Mouse (Mus musculus) limb, embryonic 15.5 days (tissue): ENCODE measurements around the gene Rps6ka5. TPM values are rescaled to one million over a fixed set of nuclear protein-coding genes. Genes with fewer than 3 reads are reported as not detected.

Experiments
- ATAC-seq: fragments of 200-750 bp; cut with Nextera tagmentation; 2 replicates; pipeline ENCODE4 v1.8.0; 2017; ENCODE audit warnings: low read depth, moderate TSS enrichment; ENCODE audit not compliant: insufficient number of reproducible peaks, low FRiP score, low TSS enrichment
- H3K27ac ChIP-seq: fragments of 300-500 bp; sonication (generic); 2 replicates; pipeline ENCODE4 v1.5.1; 2015; ENCODE audit warnings: moderate library complexity, mild to moderate bottlenecking, inconsistent platforms
- H3K27me3 ChIP-seq: fragments of 300-500 bp; sonication (generic); 2 replicates; pipeline ENCODE4 v1.6.1; 2015; ENCODE audit warnings: inconsistent platforms
- H3K36me3 ChIP-seq: fragments of 300-500 bp; sonication (generic); 2 replicates; pipeline ENCODE4 v1.6.1; 2015; ENCODE audit warnings: inconsistent platforms
- H3K4me1 ChIP-seq: fragments of 300-500 bp; sonication (generic); 2 replicates; pipeline ENCODE4 v1.6.1; 2015; ENCODE audit warnings: inconsistent platforms
- H3K4me2 ChIP-seq: fragments of 300-500 bp; sonication (generic); 2 replicates; pipeline ENCODE4 v1.6.1; 2015; ENCODE audit warnings: mild to moderate bottlenecking, inconsistent platforms
- H3K4me3 ChIP-seq: fragments of 300-500 bp; sonication (generic); 2 replicates; pipeline ENCODE4 v1.5.1; 2015; ENCODE audit warnings: mild to moderate bottlenecking, inconsistent platforms
- H3K9ac ChIP-seq: fragments of 300-500 bp; sonication (generic); 2 replicates; pipeline ENCODE4 v1.6.1; 2015; ENCODE audit warnings: inconsistent platforms
- H3K9me3 ChIP-seq: fragments of 300-500 bp; sonication (generic); 2 replicates; pipeline ENCODE4 v1.6.1; 2016; ENCODE audit warnings: inconsistent platforms
- WGBS: fragments of 180-500 bp; shearing (Covaris S2); methylation state at CpG from one replicate; pipeline ENCODE4 v1.1.7; 2015; 5-methylcytosine and 5-hydroxymethylcytosine counted together
- polyA plus RNA-seq: library from polyadenylated mRNA; unstranded; fragments of >200 nt; fragmentation: Nextera tagmentation; extraction: Ambion mirVana; gene quantifications from 2 replicates; pipeline ENCODE4 v1.2.1, GENCODE M21; 2015

Rps6ka5 gene
- polyA plus RNA-seq, result 4.2 and 4.8 TPM in 2 replicates

DNA sequence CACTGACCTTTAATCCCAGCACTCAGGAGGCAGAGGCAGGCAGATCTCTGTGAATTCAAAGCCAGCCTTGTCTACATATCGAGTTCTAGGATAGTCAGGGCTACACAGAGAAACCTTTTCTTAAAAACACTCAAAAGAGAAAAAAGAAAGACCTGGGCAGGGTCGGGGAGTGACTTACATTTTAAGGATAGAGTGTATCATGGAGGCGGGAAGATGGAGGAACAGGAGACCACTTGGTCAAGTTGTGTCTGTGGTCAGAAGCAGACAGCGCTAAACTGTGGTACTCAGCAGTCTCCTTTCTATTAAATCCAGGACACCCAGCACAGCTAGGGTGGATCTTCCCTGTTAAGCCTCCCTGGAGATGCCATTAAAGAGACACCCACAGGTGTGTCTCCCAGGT lies at the start of gene Rps6ka5:
Gene Rps6ka5, minus strand, starts transcription at position 333 of the 400 bp plus-strand sequence.
- H3K27ac ChIP-seq, result no peak within 1 kb of the TSS
- peak within 1 kb of the TSS; percentile 80; the same call in 1 of the 2 replicates for H3K4me2 ChIP-seq
- no peaks in the 10 kb centered on the region for H3K36me3 ChIP-seq
- H3K4me1 ChIP-seq, result peaks cover 7% of the 10 kb centered on the region; the same call in 1 of the 2 replicates
- 93% methylated on average over 4 of the region's 4 CpGs for WGBS
- H3K4me3 ChIP-seq, result peak within 1 kb of the TSS; percentile 90; the same call in 1 of the 2 replicates
- no peaks in the 10 kb centered on the region for H3K9me3 ChIP-seq
- H3K9ac ChIP-seq, result no peak within 1 kb of the TSS
- no peak for ATAC-seq
- H3K27me3 ChIP-seq, result no peaks in the 10 kb centered on the region; the same call in 1 of the 2 replicates

DNA sequence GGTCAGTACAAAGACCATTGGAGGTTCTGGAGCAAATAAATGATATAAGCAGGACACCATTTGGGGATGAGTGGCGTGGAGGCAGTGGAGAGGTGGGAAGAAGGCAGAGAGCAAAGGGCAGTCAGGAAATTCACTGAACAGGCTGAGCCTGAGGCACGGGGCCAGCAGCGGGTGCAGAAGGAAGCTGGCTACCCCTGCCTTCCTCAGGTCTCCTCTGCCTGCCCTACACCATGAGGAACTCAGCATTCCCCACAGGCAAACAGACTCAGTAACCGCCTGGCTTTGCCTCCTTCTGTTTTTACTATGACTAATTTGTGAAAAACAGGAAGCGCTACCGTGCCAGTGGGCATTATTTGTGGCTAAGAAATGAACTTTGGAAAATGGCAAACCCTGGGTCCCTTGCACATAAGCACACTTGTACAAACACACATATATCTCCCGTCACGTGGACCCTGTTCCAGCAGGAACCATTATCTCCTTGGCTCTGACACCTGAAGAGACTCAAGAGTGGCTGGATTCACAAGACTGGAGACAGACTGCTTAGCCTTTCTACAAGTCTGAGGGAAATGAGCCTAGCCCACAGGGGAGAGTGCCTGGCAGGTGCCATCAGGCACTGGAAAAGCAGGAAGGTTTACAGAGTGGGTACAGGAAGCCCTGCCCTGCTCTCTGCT lies 49.3 kb upstream of the Rps6ka5 start:
- H3K9ac ChIP-seq, result no peak overlapping the region
- no peak overlapping the region for H3K4me3 ChIP-seq
- no peaks in the 10 kb centered on the region for H3K36me3 ChIP-seq
- no peaks in the 10 kb centered on the region for H3K9me3 ChIP-seq
- no peak overlapping the region for H3K27ac ChIP-seq
- WGBS, result 74% methylated on average over 8 of the region's 8 CpGs
- H3K27me3 ChIP-seq, result no peaks in the 10 kb centered on the region
- H3K4me2 ChIP-seq, result no peak overlapping the region
- ATAC-seq, result no peak
- peaks cover 26% of the 10 kb centered on the region for H3K4me1 ChIP-seq

DNA sequence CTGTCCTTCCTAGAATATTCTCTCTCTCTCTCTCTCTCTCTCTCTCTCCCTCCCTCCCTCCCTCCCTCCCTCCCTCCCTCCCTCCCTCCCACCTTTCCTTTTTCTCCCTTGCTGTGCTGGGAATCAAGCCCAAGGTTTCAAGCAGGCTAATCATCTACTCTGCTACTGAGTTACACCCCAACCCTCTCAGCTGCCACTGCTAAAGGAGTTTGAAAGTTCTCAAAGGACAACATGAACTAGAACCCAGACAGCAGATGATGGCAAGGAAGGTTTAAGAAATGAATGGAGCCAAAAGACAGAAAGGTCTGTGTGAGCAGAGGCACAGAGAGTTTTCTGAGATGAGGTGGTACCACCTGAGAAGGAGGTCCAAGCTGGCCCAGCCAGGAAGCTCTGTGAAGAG lies 48.5 kb upstream of the Rps6ka5 start:
- no peaks in the 10 kb centered on the region for H3K36me3 ChIP-seq
- no peaks in the 10 kb centered on the region for H3K27me3 ChIP-seq
- H3K27ac ChIP-seq, result no peak overlapping the region
- H3K9ac ChIP-seq, result no peak overlapping the region
- ATAC-seq, result no peak
- H3K4me1 ChIP-seq, result peaks cover 26% of the 10 kb centered on the region
- no peak overlapping the region for H3K4me3 ChIP-seq
- H3K4me2 ChIP-seq, result no peak overlapping the region
- H3K9me3 ChIP-seq, result no peaks in the 10 kb centered on the region

DNA sequence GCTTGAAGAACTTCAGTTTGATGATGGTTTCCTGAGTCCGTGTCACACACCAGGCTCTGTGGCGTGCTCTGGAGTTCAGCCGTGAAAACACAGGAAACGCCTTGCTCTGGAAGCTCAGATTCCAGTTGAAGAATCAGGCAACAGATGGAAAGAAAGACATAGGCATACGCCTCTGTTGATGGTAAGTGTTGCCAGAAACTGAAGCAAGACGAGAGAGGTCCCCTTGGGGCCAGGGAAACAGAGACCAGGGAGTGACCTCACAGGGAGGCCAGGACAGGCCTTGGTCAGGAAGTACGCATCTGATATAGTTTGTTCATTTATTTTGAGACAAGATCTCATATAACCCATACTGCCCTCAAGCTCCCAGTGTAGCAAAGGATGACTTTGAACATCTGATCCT lies 48.0 kb upstream of the Rps6ka5 start:
- H3K4me2 ChIP-seq, result no peak overlapping the region
- 66% methylated on average over 7 of the region's 7 CpGs for WGBS
- H3K27me3 ChIP-seq, result no peaks in the 10 kb centered on the region
- H3K27ac ChIP-seq, result no peak overlapping the region
- H3K9ac ChIP-seq, result no peak overlapping the region
- no peaks in the 10 kb centered on the region for H3K36me3 ChIP-seq
- H3K9me3 ChIP-seq, result no peaks in the 10 kb centered on the region
- H3K4me1 ChIP-seq, result peaks cover 24% of the 10 kb centered on the region
- no peak overlapping the region for H3K4me3 ChIP-seq
- no peak for ATAC-seq

DNA sequence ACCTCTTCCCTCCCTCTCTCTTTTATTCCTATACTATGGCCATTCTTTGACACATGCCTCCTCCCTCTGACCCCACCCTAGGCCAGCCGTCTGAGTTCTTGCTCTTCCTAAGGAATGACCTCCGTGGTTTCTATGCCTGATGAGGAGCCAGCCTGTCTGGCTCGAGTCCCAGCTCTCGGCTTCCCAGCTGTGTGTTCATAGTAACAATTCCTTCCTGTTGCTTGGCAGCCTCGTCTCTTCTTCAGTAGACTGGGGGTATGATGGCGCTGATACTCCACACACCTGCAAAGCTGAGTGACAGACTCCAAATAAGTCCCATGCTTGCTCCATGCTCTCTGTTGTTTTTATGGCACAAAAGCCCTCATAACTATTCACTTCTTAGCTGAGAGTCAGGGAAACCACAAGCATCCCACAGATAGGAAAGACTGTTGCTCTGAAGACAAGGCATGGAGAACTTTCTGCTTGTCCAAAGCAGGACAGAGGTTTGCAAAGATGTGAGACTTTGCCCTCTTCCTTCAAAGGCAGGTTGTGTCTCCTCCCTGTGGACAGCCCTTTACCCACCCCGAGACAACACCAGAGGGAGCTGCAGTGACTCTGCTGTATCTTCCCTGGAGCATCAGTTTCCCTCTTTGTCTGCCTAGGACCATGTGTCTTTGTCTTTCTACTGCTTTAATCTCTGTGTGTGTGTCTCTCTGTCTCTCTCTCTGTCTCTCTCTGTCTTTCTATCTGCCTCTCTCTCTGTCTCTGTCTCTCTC lies 45.6 kb upstream of the Rps6ka5 start:
- WGBS, result 30% methylated on average over 7 of the region's 7 CpGs
- ATAC-seq, result no peak
- H3K9ac ChIP-seq, result no peak overlapping the region
- H3K9me3 ChIP-seq, result no peaks in the 10 kb centered on the region
- no peaks in the 10 kb centered on the region for H3K36me3 ChIP-seq
- no peak overlapping the region for H3K4me2 ChIP-seq
- no peak overlapping the region for H3K27ac ChIP-seq
- peaks cover 7% of the 10 kb centered on the region; the same call in 1 of the 2 replicates for H3K4me1 ChIP-seq
- H3K27me3 ChIP-seq, result no peaks in the 10 kb centered on the region
- no peak overlapping the region for H3K4me3 ChIP-seq

DNA sequence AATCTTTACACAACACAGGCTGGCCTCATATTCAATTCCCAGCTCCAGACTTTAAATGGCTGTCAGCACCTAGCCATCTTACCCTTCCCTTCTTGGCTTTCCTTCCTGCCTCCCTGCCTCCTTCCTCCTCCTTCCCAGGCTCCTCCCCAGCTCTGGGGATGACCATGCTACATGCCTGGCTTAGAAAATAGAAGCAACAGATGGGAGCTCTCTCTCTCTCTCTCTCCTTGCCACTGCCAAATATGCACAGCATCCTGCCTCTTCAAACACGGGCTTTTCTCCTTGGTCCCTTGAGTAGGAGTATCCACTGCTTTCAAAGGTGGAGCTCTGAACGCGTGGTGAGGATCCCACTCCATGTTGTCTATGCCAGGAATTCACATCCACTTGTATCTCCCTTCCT lies 44.0 kb upstream of the Rps6ka5 start:
- Histone ChIP-seq H3K27me3 (no peaks in the 10 kb centered on the region), H3K27ac (no peak overlapping the region), H3K36me3 (no peaks in the 10 kb centered on the region), H3K9me3 (no peaks in the 10 kb centered on the region), H3K4me2 (no peak overlapping the region), H3K9ac (no peak overlapping the region), H3K4me3 (no peak overlapping the region), H3K4me1 (peaks cover 7% of the 10 kb centered on the region; the same call in 1 of the 2 replicates)
- ATAC-seq, result no peak
- WGBS, result 71% methylated on average over 3 of the region's 3 CpGs

DNA sequence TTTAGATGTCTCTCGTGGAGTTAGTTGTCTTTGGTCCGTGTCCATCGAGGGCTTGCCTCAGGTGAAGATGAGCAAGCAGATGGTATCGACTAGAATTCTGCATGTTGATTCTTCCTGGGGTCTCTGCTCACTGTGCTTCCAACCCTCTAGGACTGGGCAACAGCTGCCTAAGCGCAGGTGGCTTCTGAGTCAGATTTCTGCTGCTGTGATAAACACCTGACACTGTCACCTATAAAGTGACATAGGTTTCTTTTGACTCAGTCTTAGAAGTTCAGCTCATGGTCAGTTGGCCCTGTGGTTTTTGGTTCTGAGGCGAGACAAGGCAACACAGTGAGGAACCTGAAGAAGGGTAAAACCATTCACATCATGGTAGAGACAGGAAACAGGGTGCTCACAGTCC lies 43.1 kb upstream of the Rps6ka5 start:
- Histone ChIP-seq H3K27me3 (no peaks in the 10 kb centered on the region), H3K9me3 (no peaks in the 10 kb centered on the region), H3K4me1 (peaks cover 7% of the 10 kb centered on the region; the same call in 1 of the 2 replicates), H3K27ac (no peak overlapping the region), H3K4me2 (no peak overlapping the region), H3K4me3 (no peak overlapping the region), H3K36me3 (no peaks in the 10 kb centered on the region), H3K9ac (no peak overlapping the region)
- 90% methylated on average over 6 of the region's 6 CpGs for WGBS
- no peak for ATAC-seq

DNA sequence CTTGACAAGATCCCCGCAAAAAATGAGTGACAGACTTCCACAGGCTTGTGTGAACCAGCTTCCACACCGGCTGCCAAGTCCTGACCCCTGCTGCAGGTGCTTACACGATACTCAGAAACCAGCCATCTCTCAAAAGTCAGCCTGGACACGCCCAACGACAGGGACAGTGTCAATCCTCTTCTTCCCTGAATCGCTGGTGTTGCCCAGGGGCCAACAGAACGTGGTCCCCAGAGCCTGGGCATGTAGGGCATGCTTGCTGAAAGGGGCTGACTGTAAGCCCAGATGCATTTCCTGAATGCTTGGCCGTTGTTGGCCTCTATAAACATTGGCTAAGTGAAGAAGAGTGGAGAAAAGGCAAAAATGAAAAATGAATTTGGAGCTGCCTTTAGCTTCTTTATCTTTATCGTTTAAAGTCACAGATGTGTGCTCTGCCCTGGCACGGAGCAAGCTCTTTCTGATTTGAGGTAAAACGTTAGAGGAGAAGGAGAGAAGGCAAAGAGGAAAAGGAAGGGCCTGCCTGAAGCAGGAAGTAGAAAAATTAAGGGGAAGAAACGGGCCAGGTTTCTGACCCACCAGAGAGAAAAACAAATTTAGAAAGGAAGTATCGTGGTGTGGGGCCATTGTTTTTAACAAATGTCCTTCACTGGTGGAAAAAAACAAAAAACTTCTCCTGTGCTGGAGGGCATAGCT lies 37.7 kb upstream of the Rps6ka5 start:
- H3K4me3 ChIP-seq, result no peak overlapping the region

DNA sequence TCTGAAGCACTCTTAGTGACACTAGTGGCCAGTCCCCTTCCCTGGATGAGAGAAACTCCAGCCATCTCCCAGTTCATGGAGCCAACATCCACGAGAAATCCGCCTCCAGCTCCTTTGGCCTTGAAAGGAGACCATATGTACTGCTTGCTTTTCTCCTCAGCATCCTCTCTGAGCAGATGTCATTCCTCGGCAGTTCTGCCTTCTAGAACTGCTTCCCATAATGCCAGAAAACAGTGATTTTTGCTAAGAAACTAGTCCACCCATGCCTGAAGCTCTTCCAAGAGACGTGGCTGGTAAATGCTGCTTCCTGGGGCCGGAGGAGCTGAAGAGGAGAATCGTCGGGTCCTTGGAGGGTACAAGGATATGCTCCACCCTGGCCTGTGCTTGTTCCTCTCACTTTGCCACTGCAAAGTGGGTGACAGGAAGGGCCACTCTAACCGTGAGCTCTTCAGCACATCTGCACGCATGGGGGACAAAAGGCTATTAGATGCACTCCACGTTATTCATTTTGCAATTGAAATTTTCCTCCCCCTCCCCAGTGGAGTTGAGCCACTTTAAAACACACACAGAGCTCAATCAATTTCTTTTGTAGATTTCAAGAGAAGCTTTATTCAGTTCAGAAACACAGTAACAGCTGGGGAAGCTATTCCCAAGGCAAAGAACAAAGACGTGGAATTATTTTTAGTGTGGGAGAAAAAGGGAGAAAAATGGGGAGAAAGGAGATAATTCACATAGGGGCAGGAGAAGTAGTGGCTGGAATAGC lies 36.1 kb upstream of the Rps6ka5 start:
- 62% methylated on average over 11 of the region's 11 CpGs for WGBS
- ATAC-seq, result no peak

More for the DNA sequence above, 37.7 kb upstream of the Rps6ka5 start:
- Histone ChIP-seq H3K36me3 (no peaks in the 10 kb centered on the region), H3K9me3 (no peaks in the 10 kb centered on the region), H3K9ac (no peak overlapping the region), H3K27ac (no peak overlapping the region), H3K4me1 (no peaks in the 10 kb centered on the region), H3K4me2 (no peak overlapping the region), H3K27me3 (no peaks in the 10 kb centered on the region)
- ATAC-seq, result no peak
- 60% methylated on average over 13 of the region's 13 CpGs for WGBS

DNA sequence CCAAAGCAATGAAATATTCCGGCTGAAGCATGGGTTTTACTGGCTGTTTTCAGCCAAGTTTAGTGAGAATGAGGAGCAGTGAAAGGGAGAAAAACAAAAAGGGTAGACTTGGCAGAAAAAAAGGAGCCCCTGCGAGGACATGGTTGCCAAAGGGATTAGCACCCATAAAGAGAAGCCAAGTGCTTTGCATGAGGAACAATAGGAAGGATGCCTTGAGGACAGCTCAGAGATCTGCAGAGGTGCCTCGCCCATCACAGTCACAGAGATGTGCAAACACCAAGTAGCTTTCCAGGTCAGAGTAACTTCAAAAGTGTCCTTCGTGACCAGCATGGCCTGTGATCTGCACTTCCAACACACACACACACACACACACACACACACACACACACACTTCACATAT lies 30.6 kb upstream of the Rps6ka5 start:
- Histone ChIP-seq H3K4me2 (no peak overlapping the region), H3K9ac (no peak overlapping the region), H3K27me3 (no peaks in the 10 kb centered on the region), H3K36me3 (no peaks in the 10 kb centered on the region), H3K4me1 (no peaks in the 10 kb centered on the region), H3K4me3 (no peak overlapping the region), H3K9me3 (no peaks in the 10 kb centered on the region), H3K27ac (no peak overlapping the region)
- WGBS, result 50% methylated on average over 4 of the region's 4 CpGs
- 0 out of 2 replicates have a peak, but pooled peaks have one; percentile 4 for ATAC-seq

More for the DNA sequence above, 36.1 kb upstream of the Rps6ka5 start:
- no peak overlapping the region for H3K4me2 ChIP-seq
- no peaks in the 10 kb centered on the region for H3K9me3 ChIP-seq
- no peaks in the 10 kb centered on the region for H3K27me3 ChIP-seq
- H3K9ac ChIP-seq, result no peak overlapping the region
- no peak overlapping the region for H3K27ac ChIP-seq
- no peak overlapping the region for H3K4me3 ChIP-seq
- H3K36me3 ChIP-seq, result no peaks in the 10 kb centered on the region
- no peaks in the 10 kb centered on the region for H3K4me1 ChIP-seq

DNA sequence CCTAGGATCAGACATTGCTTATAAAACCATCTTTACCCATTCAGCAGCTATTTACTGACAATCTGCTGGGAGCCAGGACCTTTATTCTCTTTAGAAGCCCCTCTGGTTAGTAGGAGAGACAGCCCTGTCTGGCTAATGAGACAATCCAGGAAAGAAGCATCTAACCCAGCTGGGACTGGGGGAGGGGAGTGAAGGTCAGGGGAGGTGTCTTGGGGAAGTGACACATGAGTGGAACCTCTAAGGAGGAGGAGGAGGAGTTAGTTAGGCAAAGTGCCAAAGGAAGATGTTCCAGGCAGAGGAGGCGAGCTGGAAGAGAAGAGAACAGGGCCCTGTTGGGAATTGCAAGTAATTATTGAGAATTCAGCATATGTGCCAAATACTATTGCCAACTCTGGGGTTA lies 26.9 kb upstream of the Rps6ka5 start:
- no peak for ATAC-seq
- WGBS, result 67% methylated on average over 1 of the region's 1 CpGs
- no peaks in the 10 kb centered on the region for H3K27me3 ChIP-seq
- H3K27ac ChIP-seq, result no peak overlapping the region
- no peak overlapping the region for H3K4me2 ChIP-seq
- no peak overlapping the region for H3K9ac ChIP-seq
- H3K4me3 ChIP-seq, result no peak overlapping the region
- no peaks in the 10 kb centered on the region for H3K36me3 ChIP-seq
- H3K9me3 ChIP-seq, result no peaks in the 10 kb centered on the region
- no peaks in the 10 kb centered on the region for H3K4me1 ChIP-seq
